Mouse (Mus musculus) kidney, adult 11 months (tissue): ENCODE measurements around the gene Podxl2.

Experiments used
- DNase-seq: peaks from one replicate; pipeline ENCODE4 v3.0.0; 2022

Gene Podxl2

DNA sequence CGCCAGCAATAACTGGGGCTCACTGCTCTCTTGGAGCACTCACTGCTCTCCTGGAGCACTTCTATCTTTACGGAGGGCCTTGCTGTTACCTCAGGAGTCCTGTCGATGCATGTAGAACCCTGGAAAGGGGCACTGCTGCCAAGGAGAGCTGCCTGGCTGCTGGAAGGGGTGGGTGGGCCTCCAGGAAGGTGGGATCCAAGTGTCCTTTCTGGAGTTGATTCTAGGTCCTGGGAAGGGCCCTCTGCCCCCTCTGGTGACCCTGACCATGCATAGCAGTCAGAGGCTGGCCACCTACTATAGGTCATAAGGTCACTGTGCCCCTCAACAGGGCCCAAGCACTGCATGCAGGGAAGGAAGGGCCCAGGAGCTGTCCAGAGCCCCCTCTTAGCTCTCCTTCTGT lies 47.9 kb downstream of the Podxl2 start:
- DNase-seq = no peak

DNA sequence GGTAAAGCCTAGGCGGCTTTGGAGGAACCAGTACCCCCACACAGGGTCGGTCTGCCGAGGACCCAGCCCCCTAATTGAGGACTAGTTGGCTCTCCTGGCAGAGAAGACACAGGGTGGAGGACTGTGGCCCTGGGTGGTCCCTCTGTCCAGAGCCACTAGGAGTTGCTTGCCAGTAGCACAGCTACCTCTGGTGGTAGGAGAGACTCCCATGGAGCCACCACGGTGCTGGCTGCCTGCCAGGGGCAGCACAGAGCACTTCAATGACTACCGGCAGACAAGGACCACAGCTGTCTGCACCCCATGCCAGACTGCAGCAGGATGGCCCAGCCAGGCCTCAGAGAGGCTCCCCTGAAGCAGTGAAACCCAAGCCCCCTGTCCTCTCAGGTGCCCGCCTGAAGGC lies 48.3 kb downstream of the Podxl2 start:
- no peak for DNase-seq

DNA sequence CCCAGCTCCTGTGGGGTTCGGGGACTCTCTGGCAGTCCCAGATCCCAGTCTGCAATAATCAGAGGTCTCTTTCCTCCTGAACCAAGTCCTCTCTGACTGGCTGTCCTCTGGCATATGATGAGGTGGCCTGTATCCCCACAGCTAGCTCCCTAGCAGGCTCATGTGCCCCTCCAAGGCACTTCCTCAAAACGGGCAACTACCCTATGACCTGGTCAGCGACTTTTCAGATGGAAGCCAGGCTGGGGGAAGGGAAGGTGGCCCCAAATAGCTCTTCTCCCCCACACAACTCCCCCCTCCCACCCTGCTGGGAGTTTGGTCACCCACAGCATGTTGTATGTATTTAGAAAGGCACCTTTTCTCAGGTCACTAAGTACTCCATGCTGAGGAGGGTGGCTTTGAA lies 48.8 kb downstream of the Podxl2 start:
- no peak for DNase-seq

DNA sequence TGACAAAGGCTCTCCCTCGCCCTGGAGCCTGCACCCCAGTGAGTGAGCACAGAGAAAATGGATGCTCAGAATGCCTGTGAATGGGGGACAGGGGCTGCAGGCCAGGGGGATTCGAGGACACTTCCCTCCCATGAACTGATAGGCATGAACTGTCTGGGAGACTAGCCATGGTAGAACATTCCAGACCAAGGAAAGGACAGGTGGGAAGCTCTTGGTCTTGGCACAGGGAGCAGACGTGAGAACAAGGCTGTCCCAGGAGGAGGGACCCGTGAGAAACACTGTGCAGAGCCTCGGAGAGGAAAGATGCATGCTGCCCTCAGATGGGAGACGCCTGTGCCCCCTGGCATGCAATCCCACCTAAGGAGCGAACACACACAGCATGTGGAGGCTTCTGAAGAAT lies 50.7 kb downstream of the Podxl2 start:
- DNase-seq = no peak

DNA sequence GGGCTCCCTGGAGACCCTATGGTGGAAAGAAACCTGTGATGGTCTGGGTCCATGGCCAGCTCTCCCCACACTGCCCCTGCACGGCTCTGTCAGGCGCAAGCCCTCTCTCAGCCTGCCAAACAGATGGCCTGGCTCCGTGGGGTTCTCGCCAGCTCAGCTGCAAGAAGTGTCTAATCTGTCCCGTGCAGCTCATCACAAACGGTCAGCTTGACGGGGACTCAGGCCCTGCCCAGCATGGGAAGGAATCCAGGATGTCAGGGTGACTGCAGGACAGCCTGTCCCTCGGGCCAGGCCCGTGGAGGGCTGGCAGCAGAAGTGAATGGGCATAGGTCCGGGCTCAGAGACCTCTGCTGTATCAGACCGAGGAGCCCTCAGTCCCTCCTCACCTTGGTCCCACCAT lies 52.9 kb downstream of the Podxl2 start:
- no peak for DNase-seq

DNA sequence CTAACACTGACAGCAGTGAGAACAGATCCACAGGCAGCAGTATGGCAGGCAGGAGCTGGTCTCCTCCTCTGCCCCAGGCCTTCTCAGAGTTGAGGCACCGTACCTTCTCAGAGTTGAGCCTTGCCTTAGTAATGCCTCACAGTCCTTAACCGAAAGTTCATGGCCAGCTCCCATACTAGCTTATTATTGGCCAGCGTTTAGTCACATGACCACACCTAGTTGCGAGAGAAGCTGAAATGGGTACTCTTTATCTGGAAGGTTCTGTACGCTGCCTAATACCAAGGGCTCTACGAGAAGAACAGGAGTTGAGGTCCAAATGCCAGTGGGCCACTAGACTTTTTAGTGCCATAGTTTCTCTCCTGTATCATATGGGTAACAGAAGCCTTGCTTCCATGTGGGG lies 53.5 kb downstream of the Podxl2 start:
- DNase-seq = no peak

DNA sequence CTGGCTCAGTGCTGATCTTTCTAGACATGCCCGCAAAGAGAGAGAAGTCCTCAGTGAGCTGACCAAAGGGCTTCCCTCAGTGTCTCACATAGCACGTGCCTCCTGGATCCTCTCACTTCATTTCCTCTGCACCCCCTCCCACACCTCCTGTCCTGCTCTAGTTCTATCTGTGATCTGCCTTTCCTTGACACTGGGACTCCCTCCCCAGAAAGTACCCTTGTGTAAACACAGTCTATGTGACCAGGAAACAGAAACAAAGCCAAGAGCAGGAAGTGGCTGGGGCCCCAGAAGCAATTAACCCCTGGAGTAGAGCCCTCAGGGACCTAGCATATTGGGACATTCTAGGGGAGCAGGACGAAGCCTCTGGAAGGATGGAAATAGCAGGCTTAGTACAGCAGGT lies 54.0 kb downstream of the Podxl2 start:
- no peak for DNase-seq

DNA sequence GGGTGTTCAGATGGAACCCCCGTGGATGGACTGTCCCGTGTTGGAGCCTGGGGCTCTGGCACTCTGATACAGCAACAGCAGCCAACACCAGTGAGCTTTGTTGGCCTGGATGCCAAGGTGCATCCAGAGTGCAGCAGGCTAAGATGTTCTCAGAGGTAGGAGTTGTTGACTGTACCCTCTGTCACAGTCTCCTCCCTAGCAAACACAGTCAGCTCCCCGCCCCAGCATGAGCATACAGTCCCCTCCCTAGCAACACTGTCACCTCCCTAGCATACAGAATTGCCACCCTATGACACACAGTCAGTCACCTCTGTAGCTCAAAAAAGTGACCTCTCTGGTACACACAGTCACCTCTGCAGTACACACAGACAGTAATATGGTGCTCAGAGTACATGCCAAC lies 57.9 kb downstream of the Podxl2 start:
- DNase-seq = no peak

DNA sequence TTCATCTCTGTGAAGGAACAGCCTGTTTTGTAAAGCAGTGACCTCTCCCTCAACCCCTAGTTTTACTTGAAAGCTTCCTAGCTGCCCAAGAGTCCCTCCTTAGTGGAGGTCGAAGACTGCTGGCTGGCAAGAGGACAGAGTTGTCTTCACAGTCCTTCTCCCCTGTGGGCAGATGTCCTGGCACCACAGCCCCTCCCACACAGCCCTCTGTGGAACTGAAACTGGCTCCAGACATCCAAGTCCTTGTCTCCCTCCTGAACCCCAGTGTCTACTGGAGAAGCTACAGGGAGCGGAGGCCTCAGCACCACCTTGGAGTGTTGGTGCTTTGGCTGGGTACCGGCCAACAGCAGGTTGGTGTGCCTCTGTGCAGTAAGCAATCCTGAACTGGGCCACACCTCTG lies 59.4 kb downstream of the Podxl2 start:
- DNase-seq = no peak

DNA sequence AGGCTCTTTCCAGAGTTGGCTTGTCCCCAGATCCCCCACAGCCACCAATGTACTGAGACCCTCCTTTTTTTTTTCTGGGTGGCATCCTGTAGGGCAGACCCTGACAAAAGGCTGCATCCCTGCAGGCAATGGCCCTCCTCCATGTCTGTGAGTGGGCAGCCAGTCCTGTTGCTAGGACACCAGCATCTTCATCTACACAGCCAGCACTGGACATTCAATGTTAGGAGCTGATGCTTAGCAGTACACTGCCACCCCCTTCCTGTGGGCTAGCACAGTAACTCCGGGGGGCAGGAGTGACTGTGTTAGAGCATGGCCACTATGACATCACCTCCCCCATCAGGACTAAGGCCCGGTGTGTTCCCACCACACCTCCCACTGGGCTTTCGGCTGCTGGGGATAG lies 59.8 kb downstream of the Podxl2 start:
- no peak for DNase-seq

DNA sequence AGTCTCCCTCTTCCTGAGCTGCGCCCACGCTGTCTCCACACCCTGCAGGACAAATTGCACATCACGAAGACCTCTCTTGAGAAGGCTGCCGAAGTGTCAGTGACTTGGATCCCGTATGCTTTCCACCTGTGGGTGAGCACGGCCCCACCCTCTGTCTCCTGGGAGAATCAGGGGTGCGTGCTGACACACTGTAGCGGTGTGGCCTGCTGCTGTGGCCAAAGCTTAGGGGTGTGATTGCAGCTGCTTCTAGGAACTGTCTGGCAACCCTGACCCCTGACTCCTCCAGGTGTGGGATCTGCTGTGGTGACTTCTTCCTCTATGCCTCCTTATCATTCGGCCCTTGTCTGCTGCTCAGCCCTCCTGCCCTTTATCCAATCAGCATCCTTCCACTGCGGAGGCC lies 61.0 kb downstream of the Podxl2 start:
- DNase-seq = no peak

DNA sequence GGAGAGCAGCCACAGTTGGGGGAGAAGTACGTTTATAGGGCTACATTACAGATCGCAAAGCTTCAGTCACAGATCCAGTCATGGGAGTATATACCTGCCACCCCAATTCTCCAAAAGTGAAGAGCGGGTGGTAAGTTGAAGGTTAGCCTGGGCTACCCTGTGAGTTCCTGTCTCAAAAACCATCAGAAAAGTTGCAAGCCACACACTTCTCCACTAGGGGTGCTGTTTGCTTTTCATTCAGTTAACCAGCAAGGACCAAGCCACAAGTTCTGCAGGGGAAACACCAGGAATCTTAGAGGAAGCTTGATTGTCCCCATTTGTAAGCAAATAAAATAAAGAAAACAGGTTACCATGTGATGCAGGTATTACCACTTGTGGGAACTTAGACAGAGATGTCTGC lies 62.0 kb downstream of the Podxl2 start:
- no peak for DNase-seq

DNA sequence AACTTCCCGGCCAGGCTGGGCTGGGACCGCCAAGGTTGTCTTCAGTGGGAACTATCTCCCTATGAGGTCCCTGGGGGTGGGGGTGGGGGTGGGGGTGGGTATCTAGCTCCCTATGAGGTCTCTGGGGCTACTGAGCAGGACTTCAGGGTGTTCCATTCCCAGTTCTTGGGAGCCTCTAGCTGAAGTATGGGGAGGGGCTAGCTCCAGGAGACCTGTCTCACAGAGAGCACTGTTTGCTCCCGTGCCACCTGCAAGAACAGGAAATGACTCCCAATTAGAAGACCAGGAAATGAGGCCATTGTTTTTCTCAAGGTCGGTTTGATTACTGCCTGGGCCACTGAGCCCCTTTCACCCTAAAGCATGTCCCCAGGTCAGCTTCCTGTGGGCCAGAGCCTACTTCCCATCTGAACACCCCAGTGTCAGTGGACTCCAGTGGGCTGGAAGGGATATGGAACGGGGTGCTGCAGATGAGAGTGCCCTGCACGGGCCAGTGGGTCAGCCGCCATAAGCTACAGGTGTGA lies 62.9 kb downstream of the Podxl2 start:
- DNase-seq = no peak

DNA sequence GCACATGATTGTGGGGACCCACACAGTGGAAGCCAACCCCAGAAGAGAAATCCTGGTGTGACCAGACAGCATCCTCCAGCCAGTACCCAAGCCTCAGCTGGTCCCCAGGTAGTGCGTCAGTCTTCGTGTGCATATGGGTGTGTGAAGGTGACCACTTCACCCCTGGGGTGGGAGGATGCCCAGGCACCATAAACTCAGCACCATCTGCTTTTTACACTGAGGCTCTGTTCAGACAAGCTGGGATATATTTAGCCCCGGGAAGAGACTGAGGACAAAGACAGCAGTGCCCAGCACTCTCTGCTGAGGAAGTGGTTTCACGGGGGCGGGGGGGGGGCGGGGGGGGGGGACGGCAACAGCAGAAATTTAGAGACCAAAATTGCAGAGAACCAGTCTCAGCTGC lies 63.4 kb downstream of the Podxl2 start:
- no peak for DNase-seq

DNA sequence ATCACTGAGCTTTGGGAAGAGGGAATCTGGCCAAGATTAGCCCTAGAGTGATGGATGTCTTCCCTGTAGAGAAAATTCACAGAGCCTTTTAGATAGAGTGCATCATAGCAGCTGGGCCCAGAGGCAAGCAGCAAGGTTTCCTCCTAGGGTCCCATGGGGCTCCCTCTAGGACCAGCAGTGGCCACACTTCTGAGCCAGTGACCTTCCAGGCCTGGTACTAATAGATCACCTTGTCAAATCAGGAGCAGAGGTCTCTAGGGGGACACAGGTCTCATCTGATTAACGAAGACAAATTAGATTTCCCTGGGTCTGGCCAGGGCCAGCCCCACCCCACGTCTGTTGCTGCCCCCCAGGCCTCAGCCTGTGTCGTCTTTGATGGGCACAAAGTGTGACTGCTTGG lies 64.6 kb downstream of the Podxl2 start:
- DNase-seq = no peak

DNA sequence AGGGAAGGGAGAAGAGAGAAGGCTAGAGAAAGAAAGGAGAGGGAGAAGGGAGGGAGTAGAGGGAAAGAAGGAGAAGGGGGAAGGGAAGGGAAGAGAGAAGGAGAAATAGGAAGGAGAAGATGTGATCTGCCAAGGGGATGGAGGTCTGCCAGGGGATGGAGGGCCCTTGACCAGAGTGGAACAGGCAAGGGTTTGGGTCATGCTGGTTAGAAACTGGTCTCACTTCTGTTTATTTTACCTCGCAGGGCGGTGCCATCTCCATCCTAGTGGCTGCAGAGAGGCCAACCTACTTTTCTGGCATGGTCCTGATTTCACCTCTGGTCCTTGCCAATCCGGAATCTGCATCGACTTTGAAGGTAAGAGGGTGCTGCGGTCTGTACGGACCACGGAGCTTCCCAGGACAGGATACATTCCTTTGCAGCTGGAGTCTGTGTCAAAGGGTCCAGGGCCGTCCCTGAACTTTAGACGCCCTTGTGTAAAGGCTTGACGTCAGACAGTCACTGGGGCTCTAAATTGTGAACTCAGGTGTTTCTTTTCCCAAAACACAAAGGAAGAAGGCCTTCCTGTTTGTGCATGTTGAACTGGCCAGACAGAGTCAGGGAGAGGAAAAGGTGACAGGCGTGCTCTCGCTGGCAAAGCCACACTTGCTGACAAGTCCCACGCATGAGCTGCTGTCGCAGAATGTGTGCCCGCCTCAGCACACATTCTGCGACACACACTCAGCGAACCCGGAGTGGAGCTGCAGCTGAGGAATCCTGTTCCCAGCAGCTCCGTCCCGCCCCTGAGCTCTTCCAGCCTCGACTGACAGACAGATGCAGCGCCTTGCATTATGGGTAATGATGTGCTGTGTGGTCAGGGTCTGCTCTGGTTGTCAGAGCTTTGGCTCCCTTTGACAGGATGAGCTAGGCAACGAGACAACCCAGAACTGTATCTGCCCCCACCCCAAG lies 65.5 kb downstream of the Podxl2 start:
- no peak for DNase-seq

DNA sequence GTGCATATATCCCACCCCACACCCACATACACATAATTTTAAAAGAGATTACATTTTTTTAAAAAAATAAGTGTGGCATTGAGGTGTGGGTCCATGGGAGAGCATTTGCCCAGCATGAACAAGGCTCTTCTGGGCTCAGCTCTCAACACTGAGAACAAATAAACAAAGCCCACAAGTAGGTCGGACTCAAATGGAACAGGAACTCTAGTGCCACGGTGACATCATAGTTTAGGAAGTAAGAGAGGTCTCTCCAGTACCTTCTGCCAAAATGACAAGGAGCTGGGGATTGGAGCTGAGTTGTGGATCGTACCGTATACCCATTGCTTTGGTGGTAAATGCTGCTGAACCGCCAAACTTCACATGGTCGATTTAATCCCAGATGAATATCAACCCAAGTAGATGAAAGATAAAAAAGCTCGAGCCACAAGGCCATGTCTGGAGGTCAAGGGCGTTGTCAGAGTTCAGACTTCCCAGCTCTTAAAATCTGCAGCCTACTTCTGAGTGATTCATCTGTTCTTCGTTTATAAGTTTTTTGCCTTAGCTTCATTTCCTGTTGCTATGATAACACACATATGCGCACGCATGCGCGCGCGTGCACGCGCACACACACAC lies 69.8 kb downstream of the Podxl2 start:
- no peak for DNase-seq

DNA sequence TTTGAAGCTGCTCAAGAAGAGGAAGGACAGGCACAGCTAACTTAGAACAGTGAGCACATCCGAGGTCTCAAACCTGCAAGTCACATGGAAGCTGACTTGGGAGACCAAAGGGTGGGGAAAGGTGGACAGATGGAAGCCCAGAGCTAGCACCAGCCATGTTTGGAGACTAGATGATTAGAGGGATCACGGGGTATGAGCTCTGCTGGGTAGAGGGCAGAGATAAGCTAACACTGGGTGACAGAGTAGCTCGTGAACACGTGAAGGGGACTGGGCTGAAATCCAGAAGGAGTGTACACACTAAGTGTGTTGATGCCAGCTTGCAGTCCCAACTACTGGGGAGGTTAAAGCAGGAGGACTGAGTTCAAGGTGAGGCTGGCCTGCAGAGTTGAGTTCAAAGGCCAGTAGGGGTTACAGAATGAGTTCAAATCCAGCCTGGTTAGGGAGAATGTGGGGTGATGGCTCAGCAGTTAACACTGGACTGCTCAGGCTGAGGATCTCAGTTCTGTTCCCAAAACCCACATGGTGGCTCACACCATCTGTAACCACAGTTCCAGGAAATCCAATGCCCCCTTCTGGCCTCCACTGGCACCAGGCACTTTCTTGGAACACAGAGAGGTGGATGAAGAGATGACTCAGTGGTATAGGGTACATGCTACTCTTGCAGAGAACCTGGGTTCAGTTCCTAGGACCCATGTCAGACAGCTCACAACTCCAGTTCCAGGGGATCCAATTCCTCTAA lies 70.7 kb downstream of the Podxl2 start:
- no peak for DNase-seq

DNA sequence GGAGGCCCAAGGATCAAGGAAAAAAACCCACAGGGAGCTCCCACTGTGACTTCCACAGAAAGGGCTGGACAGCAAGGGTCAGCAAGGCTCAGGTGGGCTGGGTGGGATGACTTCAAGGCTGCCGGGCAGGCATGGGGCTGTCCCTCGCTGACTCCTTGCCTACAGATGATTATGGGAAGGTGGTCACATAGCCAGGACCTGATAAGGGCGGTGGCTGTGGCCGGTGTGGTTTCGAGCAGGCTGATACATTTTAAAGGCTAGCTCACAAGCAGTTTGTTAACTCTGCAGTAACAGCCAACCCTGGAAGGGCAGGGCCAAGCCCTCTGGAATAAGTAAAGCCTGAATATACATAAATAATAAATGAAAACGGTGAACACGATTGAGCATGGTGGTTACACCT lies 71.8 kb downstream of the Podxl2 start:
- DNase-seq = no peak

DNA sequence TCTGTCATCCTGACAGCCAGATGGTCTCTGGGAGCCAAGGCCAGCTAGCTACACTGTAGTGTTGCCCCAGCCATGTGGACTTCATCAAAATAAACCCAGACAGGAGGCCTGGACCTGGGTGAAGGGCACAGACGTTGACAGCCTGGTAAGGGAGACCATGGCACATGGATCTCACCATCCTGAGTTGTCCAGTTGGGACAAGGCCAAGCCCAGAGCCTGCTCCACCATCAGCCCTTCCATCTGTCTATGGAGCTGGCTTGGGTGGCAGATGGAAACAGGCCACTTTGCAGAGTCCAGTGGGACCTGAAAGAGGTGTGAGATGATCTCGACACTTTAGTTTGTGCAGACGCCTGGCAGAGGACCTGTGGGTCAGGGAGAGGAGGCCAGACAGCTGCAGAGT lies 74.1 kb downstream of the Podxl2 start:
- DNase-seq = no peak

DNA sequence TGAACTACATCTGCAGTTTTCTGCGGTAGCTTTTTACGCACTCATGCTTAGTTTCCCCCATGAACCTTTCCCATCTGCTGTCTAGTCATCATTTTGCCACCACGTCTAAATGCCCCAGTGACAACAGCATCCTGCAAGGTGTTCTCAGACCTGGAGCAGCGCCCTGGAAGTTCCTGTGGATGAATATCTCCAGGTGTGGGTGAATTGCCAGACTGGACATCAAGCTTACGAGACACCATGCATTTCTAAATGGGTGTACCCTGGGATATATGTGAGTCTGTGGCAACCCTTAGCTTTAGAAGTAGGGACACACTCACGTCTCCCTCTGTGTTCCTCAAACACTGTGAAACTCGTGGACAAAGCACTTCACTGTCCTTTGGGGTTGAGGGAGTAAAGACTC lies 74.7 kb downstream of the Podxl2 start:
- no peak for DNase-seq

DNA sequence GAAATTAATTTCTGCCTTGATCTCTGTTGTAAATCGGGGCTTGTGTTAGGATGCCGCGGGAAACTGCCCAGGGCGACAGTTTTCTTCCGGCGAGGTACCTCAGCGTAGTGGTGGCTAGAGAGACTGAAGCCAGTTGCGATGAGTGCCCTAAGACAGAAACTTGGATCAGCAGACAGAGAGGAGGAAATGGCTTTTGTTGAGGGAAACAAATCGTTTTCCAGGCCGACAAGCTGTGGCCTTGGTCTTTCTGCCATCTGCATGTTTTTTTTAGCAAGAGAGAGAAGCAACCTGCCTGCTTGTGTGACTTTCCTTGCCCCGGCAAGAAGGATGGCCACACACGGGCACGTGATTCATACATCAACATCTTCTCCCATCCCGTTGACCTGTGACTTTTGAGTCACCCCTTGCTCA lies 80.3 kb downstream of the Podxl2 start:
- DNase-seq = no peak

DNA sequence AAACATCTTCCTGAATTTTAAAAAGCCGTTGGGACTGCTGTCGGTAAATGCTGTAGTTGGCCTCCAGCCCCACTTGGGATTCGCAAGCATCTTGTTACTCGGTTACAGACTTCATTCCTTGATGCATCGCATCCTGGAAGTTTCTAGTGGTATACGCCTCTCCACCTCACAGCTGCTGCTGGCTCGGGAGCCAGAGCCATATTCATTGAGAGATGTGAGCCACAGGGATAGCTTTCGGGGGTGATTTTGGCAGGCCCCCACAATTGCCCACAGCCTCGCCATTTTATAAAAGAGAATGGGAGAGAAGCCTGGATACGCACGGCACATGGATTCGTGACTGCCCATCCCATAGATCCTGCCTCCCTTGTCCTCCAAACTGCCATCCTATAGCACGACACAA lies 81.0 kb downstream of the Podxl2 start:
- DNase-seq = no peak

DNA sequence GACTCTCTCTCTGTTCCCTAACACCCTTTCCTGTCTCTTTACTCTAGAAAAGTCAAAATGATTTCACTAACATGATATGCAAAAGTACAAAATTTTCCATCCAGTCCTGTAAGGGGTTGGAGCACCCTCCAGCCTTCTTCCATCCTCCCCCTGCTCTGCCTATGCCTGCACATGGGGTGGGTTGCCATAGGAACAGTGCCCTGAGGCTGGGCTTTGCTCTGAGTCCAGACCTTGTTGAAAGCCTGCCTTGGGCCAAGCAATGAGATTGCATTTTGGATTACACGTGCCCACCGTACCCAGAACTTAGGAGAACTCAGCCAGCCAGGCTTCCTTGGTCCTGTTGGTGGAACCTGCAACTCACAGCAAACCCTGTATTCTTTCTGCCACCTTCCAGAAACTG lies 81.6 kb downstream of the Podxl2 start:
- no peak for DNase-seq
